Mouse (Mus musculus) embryonic facial prominence, embryonic 11.5 days (tissue): ENCODE measurements around the gene Rab8b. TPM values are rescaled to one million over a fixed set of nuclear protein-coding genes. Genes with fewer than 3 reads are reported as not detected.
"Not testable (repeated sequence)": the region's sequence is repeated elsewhere in the genome, so short reads cannot be mapped to it uniquely, and the experiment has no call there.

Source experiments
- ATAC-seq: fragments of 200-750 bp; cut with Nextera tagmentation; replicated peaks from 2 replicates; pipeline ENCODE4 v1.8.0; 2017; ENCODE audit warnings: low read depth; ENCODE audit not compliant: insufficient number of reproducible peaks, low FRiP score, low TSS enrichment
- DNase-seq: peaks from one replicate; pipeline ENCODE4 v3.0.0-alpha.2; 2015; ENCODE audit warnings: low spot score
- H3K27ac ChIP-seq: fragments of 300-500 bp; sonication (generic); replicated peaks from 2 replicates; pipeline ENCODE4 v1.5.1; 2014; ENCODE audit warnings: mild to moderate bottlenecking, low read depth, low read length, control low read depth
- H3K27me3 ChIP-seq: fragments of 300-500 bp; sonication (generic); 2 replicates; pipeline ENCODE4 v1.6.1; 2014; ENCODE audit warnings: mild to moderate bottlenecking, low read length, moderate library complexity, mixed read lengths; ENCODE audit not compliant: control insufficient read depth, insufficient read depth
- H3K36me3 ChIP-seq: fragments of 300-500 bp; sonication (generic); replicated peaks from 2 replicates; pipeline ENCODE4 v1.6.1; 2014; ENCODE audit warnings: low read depth, mild to moderate bottlenecking, low read length, moderate library complexity, mixed read lengths; ENCODE audit not compliant: control insufficient read depth, insufficient read depth
- H3K4me1 ChIP-seq: fragments of 300-500 bp; sonication (generic); 2 replicates; pipeline ENCODE4 v1.6.1; 2014; ENCODE audit warnings: low read length, mixed read lengths; ENCODE audit not compliant: control insufficient read depth, insufficient read depth
- H3K4me2 ChIP-seq: fragments of 300-500 bp; sonication (generic); 2 replicates; pipeline ENCODE4 v1.6.1; 2014; ENCODE audit warnings: low read depth, mild to moderate bottlenecking, control low read depth, low read length, moderate library complexity
- H3K4me3 ChIP-seq: fragments of 300-500 bp; sonication (generic); 2 replicates; pipeline ENCODE4 v1.5.1; 2014; ENCODE audit warnings: low read depth, low read length, control low read depth
- H3K9ac ChIP-seq: fragments of 300-500 bp; sonication (generic); replicated peaks from 2 replicates; pipeline ENCODE4 v1.6.1; 2014; ENCODE audit warnings: mild to moderate bottlenecking, control low read depth, low read length
- H3K9me3 ChIP-seq: fragments of 300-500 bp; sonication (generic); replicated peaks from 2 replicates; pipeline ENCODE4 v1.6.1; 2016; ENCODE audit warnings: mild to moderate bottlenecking, low read length, inconsistent platforms, mixed read lengths; ENCODE audit not compliant: control insufficient read depth
- WGBS: fragments of 180-500 bp; shearing (Covaris S2); extraction: QIAGEN DNeasy Blood & Tissue Kit; methylation state at CpG from one replicate; pipeline ENCODE4 v1.1.7; 2014; 5-methylcytosine and 5-hydroxymethylcytosine counted together
- polyA plus RNA-seq: library from polyadenylated mRNA; unstranded; fragments of >200 nt; fragmentation: Nextera tagmentation; extraction: Ambion mirVana; gene quantifications from 2 replicates; pipeline ENCODE4 v1.2.1, GENCODE M21; 2014

Gene Rab8b
- polyA plus RNA-seq, 1 experiment from 2014 or later, result 18.8 TPM

- H3K9ac ChIP-seq, result no peak overlapping the region
- no peak for DNase-seq
- no peak overlapping the region for H3K27ac ChIP-seq
- ATAC-seq, result no peak
- H3K36me3 ChIP-seq, result no peaks in the 10 kb centered on the region
- H3K4me1 ChIP-seq, result no peaks in the 10 kb centered on the region
- no peak overlapping the region for H3K4me3 ChIP-seq
- H3K27me3 ChIP-seq, result no peaks in the 10 kb centered on the region
- H3K9me3 ChIP-seq, result no peaks in the 10 kb centered on the region
- H3K4me2 ChIP-seq, result no peak overlapping the region
- WGBS, result 89% methylated on average over 3 of the region's 3 CpGs
These were observed 4.9 kb downstream of the Rab8b start for GRCm38 (mm10) chr9:66914540-66914939.

- not testable (repeated sequence) for H3K36me3 ChIP-seq, H3K27ac ChIP-seq, H3K9ac ChIP-seq, H3K4me3 ChIP-seq, H3K4me1 ChIP-seq, ATAC-seq, DNase-seq, H3K27me3 ChIP-seq, H3K9me3 ChIP-seq, H3K4me2 ChIP-seq
- WGBS, result 90% methylated on average over 5 of the region's 5 CpGs
These were observed 6.1 kb downstream of the Rab8b start for GRCm38 (mm10) chr9:66913254-66913934.

GRCm38 (mm10) chr9:66912304-66912703 lies 7.2 kb downstream of the Rab8b start:
- H3K36me3 ChIP-seq, result no peaks in the 10 kb centered on the region
- no peak overlapping the region for H3K4me3 ChIP-seq
- H3K9me3 ChIP-seq, result no peaks in the 10 kb centered on the region
- DNase-seq, result no peak
- H3K4me2 ChIP-seq, result no peak overlapping the region
- no peak for ATAC-seq
- no peak overlapping the region for H3K27ac ChIP-seq
- H3K4me1 ChIP-seq, result no peaks in the 10 kb centered on the region
- H3K27me3 ChIP-seq, result no peaks in the 10 kb centered on the region
- H3K9ac ChIP-seq, result no peak overlapping the region

- Histone ChIP-seq H3K9me3 (no peaks in the 10 kb centered on the region), H3K27ac (no peak overlapping the region), H3K4me2 (no peak overlapping the region), H3K9ac (no peak overlapping the region), H3K36me3 (no peaks in the 10 kb centered on the region), H3K4me3 (no peak overlapping the region), H3K27me3 (no peaks in the 10 kb centered on the region), H3K4me1 (no peaks in the 10 kb centered on the region)
- DNase-seq (no peak), ATAC-seq (no peak)
- WGBS, result 93% methylated on average over 5 of the region's 5 CpGs
These were observed 8.8 kb downstream of the Rab8b start for GRCm38 (mm10) chr9:66910677-66911076.

- 81% methylated on average over 7 of the region's 7 CpGs for WGBS
- no peak for ATAC-seq
- no peak overlapping the region for H3K4me3 ChIP-seq
These were observed 9.6 kb downstream of the Rab8b start for GRCm38 (mm10) chr9:66909922-66910321.

GRCm38 (mm10) chr9:66907746-66908397 lies 11.6 kb downstream of the Rab8b start:
- WGBS, result 89% methylated on average over 5 of the region's 5 CpGs
- H3K4me3 ChIP-seq, result no peak overlapping the region
- H3K36me3 ChIP-seq, result no peaks in the 10 kb centered on the region
- no peak overlapping the region for H3K9ac ChIP-seq
- ATAC-seq (no peak), DNase-seq (no peak)
- no peaks in the 10 kb centered on the region for H3K9me3 ChIP-seq
- H3K4me1 ChIP-seq, result no peaks in the 10 kb centered on the region
- H3K27me3 ChIP-seq, result no peaks in the 10 kb centered on the region
- H3K27ac ChIP-seq, result no peak overlapping the region
- H3K4me2 ChIP-seq, result no peak overlapping the region

More at GRCm38 (mm10) chr9:66909922-66910321, 9.6 kb downstream of the Rab8b start:
- no peak for DNase-seq
- Histone ChIP-seq H3K9ac (no peak overlapping the region), H3K4me2 (no peak overlapping the region), H3K4me1 (no peaks in the 10 kb centered on the region), H3K36me3 (no peaks in the 10 kb centered on the region), H3K9me3 (no peaks in the 10 kb centered on the region), H3K27ac (no peak overlapping the region), H3K27me3 (no peaks in the 10 kb centered on the region)

GRCm38 (mm10) chr9:66907126-66907525 lies 12.4 kb downstream of the Rab8b start:
- ATAC-seq (no peak), DNase-seq (no peak)
- Histone ChIP-seq H3K27me3 (no peaks in the 10 kb centered on the region), H3K4me1 (no peaks in the 10 kb centered on the region), H3K4me3 (no peak overlapping the region), H3K36me3 (no peaks in the 10 kb centered on the region), H3K4me2 (no peak overlapping the region), H3K9ac (no peak overlapping the region), H3K27ac (no peak overlapping the region), H3K9me3 (no peaks in the 10 kb centered on the region)
- 86% methylated on average over 8 of the region's 8 CpGs for WGBS

- H3K36me3 ChIP-seq, result no peaks in the 10 kb centered on the region
- no peaks in the 10 kb centered on the region for H3K4me1 ChIP-seq
- 61% methylated on average over 9 of the region's 9 CpGs for whole genome bisulfite sequencing
- DNase-seq, result peak; percentile 35
- H3K9ac ChIP-seq, result 0 out of 2 replicates have a peak overlapping the region, but pooled peaks have one; percentile 11
- no peak; the same call in 1 of the 2 replicates for ATAC-seq
- no peak overlapping the region for H3K4me3 ChIP-seq
- no peak overlapping the region for H3K4me2 ChIP-seq
- H3K27ac ChIP-seq, result no peak overlapping the region
- no peaks in the 10 kb centered on the region for H3K27me3 ChIP-seq
- H3K9me3 ChIP-seq, result no peaks in the 10 kb centered on the region
These were observed 13.5 kb downstream of the Rab8b start for GRCm38 (mm10) chr9:66905990-66906389.
